Mouse (Mus musculus): ENCODE data around the gene Fgfr2.

GRCm38 (mm10) chr7:130134924-130135365 is 2988.2 kb downstream of the Fgfr2 start:
- TF ChIP-seq POLR2A (IDR thresholded peaks at IDR 0.05; ENCODE audit: insufficient read length, low read depth), result no peak
- no peak for TF ChIP-seq CEBPB (IDR thresholded peaks at IDR 0.05; ENCODE audit: insufficient read depth, poor library complexity, severe bottlenecking)
- no peak for TF ChIP-seq MYOG (IDR thresholded peaks at IDR 0.05; ENCODE audit: control insufficient read depth in 1 of 3, insufficient read depth in 1 of 3, insufficient read length in 2 of 3, low read depth in 2 of 3)
- no peak for TF ChIP-seq TCF12 (IDR thresholded peaks at IDR 0.05; ENCODE audit: insufficient read depth, poor library complexity, severe bottlenecking)
- no peak for TF ChIP-seq SRF (IDR thresholded peaks at IDR 0.05; ENCODE audit: control insufficient read depth, insufficient read length, low read depth)
- TF ChIP-seq MAX (IDR thresholded peaks at IDR 0.05; ENCODE audit: low read depth), result no peak
- no peak for TF ChIP-seq USF1 (IDR thresholded peaks at IDR 0.05; ENCODE audit: low read depth)
- TF ChIP-seq TCF3 (IDR thresholded peaks at IDR 0.05; ENCODE audit: insufficient read length, low read depth), result no peak
- TF ChIP-seq POLR2AphosphoS2 (IDR thresholded peaks at IDR 0.05; ENCODE audit: insufficient read length, low read depth), result no peak
